Mouse (Mus musculus): ENCODE results near the gene Zfp507. TPM values are rescaled to one million over a fixed set of nuclear protein-coding genes. Genes with fewer than 3 reads are reported as not detected.

Zfp507 gene
- polyA plus RNA-seq, 1 experiment from 2014 or later = 20.7 TPM

GRCm38 (mm10) chr7:35728376-35728775 lies 74.4 kb downstream of the Zfp507 start:
- 93% methylated on average over 12 of the region's 12 CpGs for WGBS
- ATAC-seq (ENCODE audit: borderline replicate concordance, extremely low read depth, low FRiP score, low TSS enrichment) = no peak

GRCm38 (mm10) chr7:35723035-35723434 lies 79.8 kb downstream of the Zfp507 start:
- Histone ChIP-seq H3K9me3 (no peaks in the 10 kb centered on the region), H3K4me3 (no peak overlapping the region), H3K4me1 (no peaks in the 10 kb centered on the region), H3K4me2 (no peak overlapping the region), H3K27ac (no peak overlapping the region), H3K36me3 (peaks cover 30% of the 10 kb centered on the region), H3K9ac (no peak overlapping the region), H3K27me3 (no peaks in the 10 kb centered on the region)
- ATAC-seq (ENCODE audit: borderline replicate concordance, extremely low read depth, low FRiP score, low TSS enrichment) = no peak
- WGBS = 90% methylated on average over 2 of the region's 2 CpGs

More at GRCm38 (mm10) chr7:35728376-35728775, 74.4 kb downstream of the Zfp507 start:
- no peaks in the 10 kb centered on the region for H3K4me1 ChIP-seq
- no peaks in the 10 kb centered on the region for H3K9me3 ChIP-seq
- H3K4me3 ChIP-seq = no peak overlapping the region
- H3K4me2 ChIP-seq = no peak overlapping the region
- peaks cover 16% of the 10 kb centered on the region; the same call in 1 of the 2 replicates for H3K36me3 ChIP-seq
- no peak overlapping the region for H3K9ac ChIP-seq
- H3K27ac ChIP-seq = no peak overlapping the region
- no peaks in the 10 kb centered on the region for H3K27me3 ChIP-seq

Other genes starting within 250 kb of the Zfp507 start
- 50.1 and 52.7 TPM in 2 replicates for gene Nudt19, start 246.7 kb downstream of the Zfp507 start, polyA plus RNA-seq (2015; fragmentation: Nextera tagmentation; extraction: Ambion mirVana)
- gene Rgs9bp, start 217.4 kb downstream of the Zfp507 start, polyA plus RNA-seq (2015; fragmentation: Nextera tagmentation; extraction: Ambion mirVana) = 0.05 and 0.14 TPM in 2 replicates
- 33.8 and 35.9 TPM in 2 replicates for gene Ankrd27, start 216.8 kb downstream of the Zfp507 start, polyA plus RNA-seq (2015; fragmentation: Nextera tagmentation; extraction: Ambion mirVana)
- gene Pdcd5, start 155.5 kb downstream of the Zfp507 start, polyA plus RNA-seq (2015; fragmentation: Nextera tagmentation; extraction: Ambion mirVana) = 231 and 247 TPM in 2 replicates
- gene Dpy19l3, start 48.5 kb downstream of the Zfp507 start, polyA plus RNA-seq (2015; fragmentation: Nextera tagmentation; extraction: Ambion mirVana) = 33.1 and 34.6 TPM in 2 replicates

Measured in lung, embryonic 15.5 days (tissue).